Mouse (Mus musculus): ENCODE data around the gene H2afy.

DNA sequence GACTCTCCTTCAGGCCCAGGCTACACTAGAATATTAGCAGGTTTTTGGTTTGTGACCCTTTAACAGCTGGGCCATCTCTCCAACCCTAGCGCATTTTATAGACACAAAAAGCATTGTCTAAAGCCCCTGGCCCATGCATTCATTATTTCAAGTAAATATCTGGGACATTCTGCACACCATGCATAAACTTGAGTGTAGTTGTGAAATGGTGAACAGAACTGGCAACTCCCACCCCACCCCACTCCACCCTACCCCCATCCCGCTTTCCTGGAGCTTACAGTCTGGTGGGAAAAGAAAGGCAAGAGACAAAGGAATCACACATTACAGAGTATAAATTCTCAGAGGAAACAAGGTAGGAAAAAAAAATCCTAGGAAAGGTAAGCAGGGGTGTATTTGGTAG is at the start of gene H2afy:
- TF ChIP-seq CTCF (IDR thresholded peaks at IDR 0.05; ENCODE audit: low read depth, low read length) (no peak), POLR2A (IDR thresholded peaks at IDR 0.05; ENCODE audit: insufficient read depth, low read length) (no peak)
